Mouse (Mus musculus): ENCODE results near the gene Gm867. TPM values are rescaled to one million over a fixed set of nuclear protein-coding genes. Genes with fewer than 3 reads are reported as not detected.

Gene Gm867
- polyA plus RNA-seq (2014; fragmentation: Illumina TruSeq; extraction: RNeasy Lipid Tissue Mini Kit (QIAGEN cat#74804)) = 1.8 TPM

DNA sequence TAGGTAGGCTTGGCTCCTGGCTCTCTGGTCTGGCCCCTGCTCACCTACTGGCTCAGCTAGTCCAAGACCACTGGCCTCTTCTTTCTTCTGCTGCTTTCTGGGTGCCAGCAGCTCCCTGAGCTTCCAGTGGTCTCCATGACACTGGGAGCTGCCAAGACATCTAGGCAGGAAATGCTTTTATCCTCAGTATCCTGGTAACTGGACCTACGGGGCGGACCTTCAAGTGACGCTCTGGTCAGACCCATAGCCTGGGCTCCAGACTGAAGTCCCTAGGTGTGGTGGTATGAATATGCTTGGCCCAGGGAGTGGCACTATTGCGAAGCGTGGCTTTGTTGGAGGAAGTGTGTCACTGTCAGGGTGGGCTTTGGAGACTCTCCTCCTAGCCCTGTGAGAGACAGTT is at the start of gene Gm867:
TSS of gene Gm867 (minus strand) at position 153 of the 400 bp plus-strand sequence.

DNA sequence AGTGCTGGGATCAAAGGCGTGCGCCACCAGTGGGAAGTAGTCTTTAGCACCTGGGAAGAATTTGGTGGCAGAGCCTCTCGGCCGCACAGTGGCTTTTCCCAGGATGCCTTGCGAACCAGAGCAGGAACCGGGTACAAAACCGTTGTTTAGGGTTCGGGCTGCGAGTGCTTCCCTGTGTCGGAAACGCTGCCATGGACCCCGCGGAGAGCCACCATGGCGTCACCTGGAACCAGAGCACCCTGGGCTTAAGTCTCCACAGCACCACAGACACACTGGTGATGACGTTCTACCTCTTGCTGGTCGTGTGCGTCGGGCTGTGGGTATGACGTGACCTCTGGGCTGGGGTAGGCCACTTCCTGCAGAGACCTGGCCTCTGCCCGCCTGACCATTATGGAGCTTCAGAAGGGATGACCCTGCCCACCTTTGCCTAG is 13.9 kb upstream of the Gm867 start, which contains the start of gene Gm5134:
TSS of gene Gm5134 (plus strand) at position 134 of the 431 bp plus-strand sequence.

DNA sequence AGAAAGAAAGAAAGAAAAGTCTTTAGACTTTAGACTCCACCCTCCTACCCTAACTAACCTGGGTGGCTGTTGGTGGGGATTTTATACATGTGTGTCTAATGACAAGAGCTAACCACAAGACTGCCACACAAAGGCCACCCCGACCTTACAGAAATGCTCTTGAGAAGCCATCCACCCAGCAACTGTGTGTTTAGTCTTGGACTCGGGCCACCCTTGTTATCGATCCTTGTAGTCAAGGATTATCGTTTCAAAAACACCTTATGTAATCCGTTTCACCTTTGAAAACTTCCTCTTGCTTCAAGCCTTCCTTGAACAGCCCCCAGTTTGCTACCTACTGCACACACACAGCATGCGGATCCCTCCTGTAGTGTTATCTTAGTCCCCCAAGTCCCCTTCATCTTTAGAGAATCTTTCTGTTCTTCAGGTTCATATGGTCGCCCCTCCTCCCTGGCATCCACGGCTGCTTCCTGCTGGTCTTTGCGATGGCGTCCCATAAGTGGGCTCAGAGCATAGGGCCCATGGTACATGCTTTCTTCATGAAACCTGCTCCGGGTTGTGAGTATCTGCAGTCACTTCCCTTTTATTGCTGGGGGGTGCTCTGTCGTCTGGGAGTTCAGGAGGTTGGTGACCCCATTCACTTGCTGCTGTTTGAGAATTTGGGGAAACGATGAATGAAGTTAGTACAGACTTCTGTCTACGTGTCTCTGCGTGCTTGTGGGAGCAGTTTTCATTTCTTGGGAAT is 2.4 kb upstream of the Gm867 start, which contains the start of gene Vpreb3:
TSS of gene Vpreb3 (plus strand) at position 322 of the 742 bp plus-strand sequence.

DNA sequence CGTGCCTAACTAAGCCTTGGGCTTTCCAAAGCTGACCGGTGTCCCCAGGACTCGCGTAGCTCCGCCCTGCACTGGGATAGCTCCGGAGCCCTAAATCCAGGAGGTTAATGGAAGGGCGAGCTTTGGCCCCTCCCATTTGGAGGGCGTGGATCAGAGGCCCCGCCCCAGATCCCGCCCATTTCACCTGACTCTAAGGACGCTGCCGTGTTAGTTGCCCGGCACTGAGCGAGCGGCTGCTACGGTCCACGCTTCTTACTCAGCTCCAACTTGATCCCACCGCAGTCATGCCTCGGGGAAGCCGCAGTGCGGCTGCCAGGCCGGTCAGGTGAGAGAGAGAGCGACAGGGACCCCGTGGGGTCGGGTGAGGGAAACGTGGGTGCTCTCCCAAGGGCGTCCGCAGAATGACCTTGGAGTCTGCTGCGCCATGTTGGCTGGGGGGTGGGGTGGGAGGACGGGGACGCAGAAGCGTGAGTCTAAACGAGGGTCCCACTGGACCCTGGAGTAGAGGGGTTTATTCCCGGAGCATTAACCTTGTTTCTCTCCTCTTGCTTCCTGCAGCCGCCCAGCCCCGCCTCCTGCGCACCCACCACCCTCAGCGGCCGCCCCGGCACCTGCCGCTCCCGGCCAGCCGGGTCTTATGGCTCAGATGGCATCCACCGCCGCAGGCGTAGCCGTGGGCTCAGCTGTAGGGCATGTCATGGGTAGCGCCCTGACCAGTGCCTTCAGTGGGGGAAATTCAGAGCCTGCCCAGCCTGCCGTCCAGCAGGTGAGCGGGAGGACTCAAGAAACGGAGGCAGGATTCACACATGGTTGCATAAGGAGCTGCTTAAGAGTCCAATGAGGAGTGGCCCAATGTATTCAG is 4.6 kb downstream of the Gm867 start, which contains the start of gene Mmp11:
TSS of gene Mmp11 (minus strand) at position 817 of the 862 bp plus-strand sequence.

DNA sequence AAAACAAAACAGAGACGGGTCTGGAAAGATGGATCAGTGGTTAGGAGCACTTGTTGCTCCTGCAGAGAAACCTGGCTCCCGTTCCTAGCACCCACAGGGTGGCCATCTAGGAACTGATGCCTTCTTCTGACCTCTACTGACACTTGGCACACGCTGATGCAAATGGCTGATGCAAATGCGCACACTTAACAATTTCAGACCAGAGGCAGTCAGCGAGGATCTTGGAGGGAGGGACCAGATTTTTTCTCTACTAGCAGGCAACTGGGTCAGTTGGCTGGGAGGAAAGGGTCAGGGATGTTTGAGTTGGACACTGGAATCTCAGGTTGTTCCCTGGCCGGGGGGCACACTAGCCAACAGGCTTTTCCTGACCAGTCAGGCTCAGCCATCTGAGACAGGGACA is 7.6 kb downstream of the Gm867 start, which contains the start of gene Chchd10:
TSS of gene Chchd10 (plus strand) at position 240 of the 400 bp plus-strand sequence.

DNA sequence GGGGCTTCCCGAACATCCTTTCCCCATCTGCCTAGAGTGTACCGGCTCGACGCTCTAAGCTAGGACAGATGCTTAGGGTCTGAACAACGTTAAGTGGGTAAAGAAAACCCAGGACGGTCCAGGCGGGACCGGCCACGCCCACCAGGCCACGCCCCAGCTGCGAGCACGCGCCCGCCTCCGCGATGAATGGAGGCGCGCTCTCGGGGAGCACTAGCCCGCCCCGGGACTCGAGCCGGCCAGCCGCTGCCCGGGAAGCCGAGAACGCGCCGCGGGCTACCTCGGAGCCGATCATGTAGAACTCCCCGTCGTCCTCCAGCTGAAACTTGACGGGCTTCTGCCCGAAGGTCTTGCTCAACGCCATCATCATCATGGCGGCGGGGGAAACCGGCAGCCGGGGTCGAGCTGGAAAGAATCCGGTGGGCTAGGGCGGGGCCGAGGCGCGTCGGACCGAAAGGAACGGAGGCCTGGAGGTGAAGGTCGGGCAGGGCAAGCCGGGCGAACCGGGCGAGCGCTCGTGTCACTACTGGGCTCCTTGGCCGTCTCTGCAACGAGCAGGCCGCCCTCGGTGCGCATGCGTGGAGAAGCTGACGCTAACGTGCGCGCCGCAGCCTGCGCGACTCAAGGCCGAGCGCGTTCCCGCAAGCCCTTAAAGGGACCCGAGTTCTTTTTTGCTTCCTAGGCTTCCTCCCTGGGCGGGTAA is 19.3 kb downstream of the Gm867 start, which contains the start of gene Smarcb1:
TSS of gene Smarcb1 (minus strand) at position 592 of the 700 bp plus-strand sequence.

DNA sequence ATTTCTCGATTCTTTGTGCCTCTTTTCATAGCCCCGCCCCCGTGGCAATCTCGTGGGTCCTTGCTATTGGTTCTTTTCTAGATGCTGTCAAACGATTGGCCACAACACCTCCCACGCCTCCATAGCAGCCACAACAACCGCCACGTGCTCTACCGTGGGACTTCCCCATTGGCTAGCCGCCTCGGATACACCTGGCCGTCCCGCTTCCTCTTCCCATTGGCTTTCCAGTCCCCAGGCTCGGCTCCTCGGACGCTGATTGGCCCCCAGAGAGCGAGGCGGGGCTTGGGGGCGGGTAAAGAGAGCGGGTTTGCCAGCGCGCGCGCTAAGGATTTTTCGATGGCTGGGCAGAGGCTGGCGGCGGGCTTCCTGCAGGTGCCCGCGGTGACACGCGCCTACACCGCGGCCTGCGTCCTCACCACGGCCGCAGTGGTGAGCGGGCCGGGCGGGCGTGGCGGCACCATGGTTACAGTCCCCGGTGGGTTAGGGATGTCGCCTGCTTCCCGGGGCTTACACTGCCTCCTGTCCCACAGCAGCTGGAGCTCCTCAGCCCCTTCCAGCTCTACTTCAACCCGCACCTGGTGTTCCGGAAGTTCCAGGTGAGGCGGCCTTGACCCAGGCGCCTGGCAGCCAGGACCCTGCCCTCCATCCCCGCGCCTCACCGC is 47.3 kb downstream of the Gm867 start, which contains the start of gene Derl3:
TSS of gene Derl3 (plus strand) at position 325 of the 662 bp plus-strand sequence.

Other genes starting within 250 kb of the Gm867 start
- 7.4 TPM for gene Cabin1, start 176.3 kb downstream of the Gm867 start, polyA plus RNA-seq (2014; fragmentation: Illumina TruSeq; extraction: RNeasy Lipid Tissue Mini Kit (QIAGEN cat#74804))
- gene Ddt, start 167.3 kb downstream of the Gm867 start, polyA plus RNA-seq (2014; fragmentation: Illumina TruSeq; extraction: RNeasy Lipid Tissue Mini Kit (QIAGEN cat#74804)) = 0.88 TPM
- gene Gm20441, start 159.7 kb downstream of the Gm867 start, polyA plus RNA-seq (2014; fragmentation: Illumina TruSeq; extraction: RNeasy Lipid Tissue Mini Kit (QIAGEN cat#74804)) = not detected
- gene Gstt3, start 159.3 kb downstream of the Gm867 start, polyA plus RNA-seq (2014; fragmentation: Illumina TruSeq; extraction: RNeasy Lipid Tissue Mini Kit (QIAGEN cat#74804)) = 6.0 TPM
- 3.3 TPM for gene Gstt1, start 142.1 kb downstream of the Gm867 start, polyA plus RNA-seq (2014; fragmentation: Illumina TruSeq; extraction: RNeasy Lipid Tissue Mini Kit (QIAGEN cat#74804))
- not detected for gene Gstt4, start 118.1 kb downstream of the Gm867 start, polyA plus RNA-seq (2014; fragmentation: Illumina TruSeq; extraction: RNeasy Lipid Tissue Mini Kit (QIAGEN cat#74804))
- 2.9 TPM for gene Gstt2, start 103.2 kb downstream of the Gm867 start, polyA plus RNA-seq (2014; fragmentation: Illumina TruSeq; extraction: RNeasy Lipid Tissue Mini Kit (QIAGEN cat#74804))
- gene Mif, start 80.4 kb downstream of the Gm867 start, polyA plus RNA-seq (2014; fragmentation: Illumina TruSeq; extraction: RNeasy Lipid Tissue Mini Kit (QIAGEN cat#74804)) = not detected
- gene Derl3, start 47.3 kb downstream of the Gm867 start, polyA plus RNA-seq (2014; fragmentation: Illumina TruSeq; extraction: RNeasy Lipid Tissue Mini Kit (QIAGEN cat#74804)) = not detected
- gene Smarcb1, start 19.1 kb downstream of the Gm867 start, polyA plus RNA-seq (2014; fragmentation: Illumina TruSeq; extraction: RNeasy Lipid Tissue Mini Kit (QIAGEN cat#74804)) = 27.4 TPM
- gene Chchd10, start 7.5 kb downstream of the Gm867 start, polyA plus RNA-seq (2014; fragmentation: Illumina TruSeq; extraction: RNeasy Lipid Tissue Mini Kit (QIAGEN cat#74804)) = 19.5 TPM
- gene Mmp11, start 4.2 kb downstream of the Gm867 start, polyA plus RNA-seq (2014; fragmentation: Illumina TruSeq; extraction: RNeasy Lipid Tissue Mini Kit (QIAGEN cat#74804)) = 19.8 TPM
- 3.6 TPM for gene Vpreb3, start 2.4 kb upstream of the Gm867 start, polyA plus RNA-seq (2014; fragmentation: Illumina TruSeq; extraction: RNeasy Lipid Tissue Mini Kit (QIAGEN cat#74804))
- gene Gm5134, start 13.8 kb upstream of the Gm867 start, polyA plus RNA-seq (2014; fragmentation: Illumina TruSeq; extraction: RNeasy Lipid Tissue Mini Kit (QIAGEN cat#74804)) = 0.26 TPM
- gene Zfp280b, start 92.0 kb upstream of the Gm867 start, polyA plus RNA-seq (2014; fragmentation: Illumina TruSeq; extraction: RNeasy Lipid Tissue Mini Kit (QIAGEN cat#74804)) = 39.1 TPM
- 1.8 TPM for gene Slc5a4b, start 170.3 kb upstream of the Gm867 start, polyA plus RNA-seq (2014; fragmentation: Illumina TruSeq; extraction: RNeasy Lipid Tissue Mini Kit (QIAGEN cat#74804))
- gene Slc5a4a, start 206.8 kb upstream of the Gm867 start, polyA plus RNA-seq (2014; fragmentation: Illumina TruSeq; extraction: RNeasy Lipid Tissue Mini Kit (QIAGEN cat#74804)) = not detected